Mouse (Mus musculus) embryonic fibroblast, embryonic 13.5 days (primary cell): ENCODE data around the gene Fam111a. TPM values are rescaled to one million over a fixed set of nuclear protein-coding genes. Genes with fewer than 3 reads are reported as not detected.

ENCODE experiments used
- H3K27ac ChIP-seq: 2 replicates; pipeline ENCODE4 v1.5.1; 2012; ENCODE audit warnings: low read length, control low read depth, inconsistent platforms; ENCODE audit not compliant: insufficient read depth
- H3K4me1 ChIP-seq: 2 replicates; pipeline ENCODE4 v1.6.1; 2011; ENCODE audit warnings: low read length; ENCODE audit not compliant: control insufficient read depth, insufficient read depth
- H3K4me3 ChIP-seq: 2 replicates; pipeline ENCODE4 v1.5.1; 2011; ENCODE audit warnings: mild to moderate bottlenecking, control low read depth, low read length; ENCODE audit not compliant: insufficient read depth
- CTCF ChIP-seq: IDR thresholded peaks from 2 replicates; pipeline ENCODE4 v1.5.1; 2011; ENCODE audit warnings: mild to moderate bottlenecking, control low read depth, low read length, moderate library complexity, borderline replicate concordance; ENCODE audit not compliant: insufficient read depth
- POLR2A ChIP-seq: IDR thresholded peaks from 2 replicates; pipeline ENCODE4 v1.6.1; 2011; ENCODE audit warnings: low read depth, mild to moderate bottlenecking, control low read depth, low read length, moderate library complexity
- polyA plus RNA-seq: library from polyadenylated mRNA; stranded (reverse); fragments of >200 nt; gene quantifications from 2 replicates; pipeline ENCODE4 v1.2.4, GENCODE M21; 2011; ENCODE audit warnings: low read depth; ENCODE audit not compliant: missing spikeins, insufficient read length

Fam111a gene
- polyA plus RNA-seq, 1 experiment = 56.0 TPM

DNA sequence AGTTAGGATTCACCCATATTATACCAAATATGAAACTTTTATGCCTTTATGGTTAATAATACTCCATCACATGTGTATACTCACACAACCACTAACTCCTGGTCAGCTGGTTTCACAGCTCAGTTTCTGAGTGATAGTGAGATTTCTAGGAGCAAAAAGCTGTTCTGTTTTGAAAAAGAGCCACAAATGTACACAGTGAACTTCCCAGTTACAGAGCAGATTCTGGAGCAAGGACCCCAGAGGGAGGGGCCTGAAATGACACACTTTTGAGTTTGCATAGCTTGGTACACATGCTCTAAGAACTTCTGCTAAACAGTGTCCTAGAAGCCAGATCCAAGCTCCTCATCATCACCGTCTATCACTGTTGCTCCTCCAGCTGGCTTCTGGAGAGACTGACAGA, 54.1 kb downstream of the Fam111a start, which contains the start of gene Gm4952:
TSS of gene Gm4952 (plus strand) at position 301 of the 400 bp plus-strand sequence.
- Histone ChIP-seq H3K4me1 (no peaks in the 10 kb centered on the region), H3K27ac (no peak within 1 kb of the TSS), H3K4me3 (no peak within 1 kb of the TSS)
- TF ChIP-seq POLR2A (no peak), CTCF (no peak)

DNA sequence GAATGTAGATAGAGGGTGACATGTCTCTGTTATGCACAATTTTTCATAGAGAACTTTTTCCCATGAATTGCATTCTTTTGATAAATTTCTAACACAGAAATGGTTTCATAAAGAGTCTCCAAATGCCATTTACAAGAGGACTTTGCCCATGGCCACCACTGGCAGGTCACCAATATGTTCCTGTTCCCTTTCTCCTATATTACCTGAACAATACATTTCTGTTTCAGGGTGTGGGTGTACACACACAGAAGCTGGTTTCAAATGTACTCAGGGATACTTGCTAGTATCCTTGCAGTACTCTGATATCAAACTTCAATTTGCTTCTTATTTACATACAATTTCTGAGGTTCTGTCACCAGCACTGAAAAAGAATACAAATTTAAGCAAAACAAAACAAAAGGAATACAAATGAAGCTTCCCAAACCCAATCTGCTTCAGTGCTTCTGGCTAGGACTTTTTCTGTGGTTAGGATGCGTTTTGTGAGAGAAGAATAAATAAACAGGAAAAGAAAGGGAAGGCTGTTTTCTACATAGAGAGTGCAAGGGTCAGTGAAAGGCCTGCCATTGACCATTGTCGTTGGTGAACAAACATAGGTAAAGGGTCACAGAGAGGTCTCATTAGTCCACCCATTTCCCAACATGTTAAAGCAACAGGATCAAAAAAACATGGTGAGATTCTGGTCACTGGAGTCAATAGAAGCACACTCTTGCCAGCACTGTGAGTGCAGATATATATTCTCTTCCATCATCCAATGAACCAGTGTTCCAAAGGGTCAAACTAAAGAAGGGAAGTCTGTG, 55.3 kb downstream of the Fam111a start:
- no peak overlapping the region for H3K27ac ChIP-seq
- H3K4me3 ChIP-seq = no peak overlapping the region
- no peaks in the 10 kb centered on the region for H3K4me1 ChIP-seq
- TF ChIP-seq POLR2A (no peak), CTCF (no peak)

GRCm38 (mm10) chr19:12608336-12608735, 62.8 kb downstream of the Fam111a start:
- Histone ChIP-seq H3K4me3 (no peak overlapping the region), H3K4me1 (no peaks in the 10 kb centered on the region), H3K27ac (no peak overlapping the region)
- no peak for TF ChIP-seq POLR2A
- no peak for TF ChIP-seq CTCF

- Histone ChIP-seq H3K27ac (no peak overlapping the region), H3K4me3 (no peak overlapping the region), H3K4me1 (no peaks in the 10 kb centered on the region)
- TF ChIP-seq CTCF = no peak
- no peak for TF ChIP-seq POLR2A
Measured at GRCm38 (mm10) chr19:12613646-12614045, 68.1 kb downstream of the Fam111a start.

GRCm38 (mm10) chr19:12633176-12633575, 87.6 kb downstream of the Fam111a start, which contains the start of gene Glyat:
Gene Glyat (plus strand): TSS chr19:12633308.
- TF ChIP-seq POLR2A (no peak), CTCF (no peak)
- no peak within 1 kb of the TSS for H3K27ac ChIP-seq
- H3K4me1 ChIP-seq = no peaks in the 10 kb centered on the region
- H3K4me3 ChIP-seq = no peak within 1 kb of the TSS

GRCm38 (mm10) chr19:12634259-12634658, 88.7 kb downstream of the Fam111a start:
- Histone ChIP-seq H3K4me3 (no peak overlapping the region), H3K27ac (no peak overlapping the region), H3K4me1 (no peaks in the 10 kb centered on the region)
- TF ChIP-seq POLR2A (no peak), CTCF (no peak)

DNA sequence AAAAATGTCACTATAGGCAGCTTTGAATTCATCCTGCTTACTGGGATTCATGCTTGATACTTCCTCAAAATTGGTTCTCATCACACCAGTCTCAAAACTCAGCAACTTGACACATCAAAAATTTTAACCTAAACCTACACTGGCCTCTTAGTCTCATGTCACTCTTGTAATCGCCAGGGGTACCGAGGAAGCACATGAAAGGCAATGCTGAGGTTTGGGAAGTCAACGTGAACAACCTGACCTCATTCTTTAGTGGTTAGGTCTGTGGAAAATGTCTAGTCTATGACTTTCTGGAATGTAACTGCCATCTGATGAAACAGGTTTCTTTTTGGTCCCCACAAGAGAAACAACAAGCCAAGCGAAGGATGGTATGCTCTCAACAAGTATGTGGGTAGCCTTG, 89.4 kb downstream of the Fam111a start:
- TF ChIP-seq POLR2A (no peak), CTCF (no peak)
- Histone ChIP-seq H3K27ac (no peak overlapping the region), H3K4me3 (no peak overlapping the region), H3K4me1 (no peaks in the 10 kb centered on the region)

- TF ChIP-seq POLR2A = no peak
- TF ChIP-seq CTCF = no peak
- H3K4me3 ChIP-seq = no peak overlapping the region
Measured at GRCm38 (mm10) chr19:12636863-12637262, 91.3 kb downstream of the Fam111a start.

DNA sequence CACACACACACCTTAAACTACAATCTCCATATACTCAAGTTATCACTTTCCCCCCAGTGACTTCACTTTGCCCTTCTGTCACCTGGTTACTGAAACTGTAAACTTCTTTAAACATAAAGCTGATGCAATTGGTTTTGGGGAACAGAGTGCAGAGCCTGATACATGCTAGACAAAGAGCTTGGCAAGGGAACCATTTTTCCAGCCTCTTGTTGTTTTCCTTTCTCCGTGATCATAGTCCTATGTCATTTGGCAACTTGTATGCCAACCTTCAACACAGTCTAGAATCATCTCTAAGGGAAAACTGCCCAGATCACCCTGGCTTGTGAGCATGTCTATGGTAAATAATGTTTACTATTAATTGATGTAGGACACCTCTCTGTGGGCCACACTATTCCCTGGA, 92.5 kb downstream of the Fam111a start:
- TF ChIP-seq POLR2A = no peak
- no peak for TF ChIP-seq CTCF
- Histone ChIP-seq H3K4me1 (no peaks in the 10 kb centered on the region), H3K27ac (no peak overlapping the region), H3K4me3 (no peak overlapping the region)

More at GRCm38 (mm10) chr19:12636863-12637262, 91.3 kb downstream of the Fam111a start:
- H3K4me1 ChIP-seq = no peaks in the 10 kb centered on the region
- no peak overlapping the region for H3K27ac ChIP-seq

Other genes starting within 250 kb of the Fam111a start
- not detected in 2 replicates for gene Olfr1436, start 246.6 kb upstream of the Fam111a start, polyA plus RNA-seq
- not detected in 2 replicates for gene Olfr1437, start 220.6 kb upstream of the Fam111a start, polyA plus RNA-seq
- not detected in 2 replicates for gene Olfr1438-ps1, start 209.8 kb upstream of the Fam111a start, polyA plus RNA-seq
- not detected in 2 replicates for gene Olfr1440, start 158.5 kb upstream of the Fam111a start, polyA plus RNA-seq
- not detected in 2 replicates for gene Olfr1441, start 128.3 kb upstream of the Fam111a start, polyA plus RNA-seq
- gene Pfpl, start 117.8 kb upstream of the Fam111a start, polyA plus RNA-seq = not detected in 2 replicates
- 0.82 and 7.0 TPM in 2 replicates for gene Mpeg1, start 85.0 kb upstream of the Fam111a start, polyA plus RNA-seq
- 6.2 and 10.4 TPM in 2 replicates for gene Dtx4, start 44.3 kb upstream of the Fam111a start, polyA plus RNA-seq
- 0.23 TPM in 1 of 2 replicates, not detected in the other for gene Gm4952, start 54.2 kb downstream of the Fam111a start, polyA plus RNA-seq
- 0.23 TPM in 1 of 2 replicates, not detected in the other for gene Glyat, start 87.6 kb downstream of the Fam111a start, polyA plus RNA-seq
- not detected in 2 replicates for gene Olfr1442, start 124.7 kb downstream of the Fam111a start, polyA plus RNA-seq
- not detected in 2 replicates for gene Olfr1443, start 132.4 kb downstream of the Fam111a start, polyA plus RNA-seq
- gene Keg1, start 150.0 kb downstream of the Fam111a start, polyA plus RNA-seq = not detected in 2 replicates
- 2.9 and 6.0 TPM in 2 replicates for gene Cntf, start 219.9 kb downstream of the Fam111a start, polyA plus RNA-seq